Mouse (Mus musculus) thymus, adult 2 months (tissue): ENCODE measurements at regions not wholly inside any gene's neighbourhood (a gene's known extent, or its start where the extent isn't known, plus 50 kb on each side); places are given as distances from the start of the nearest gene placed in this dataset.

ENCODE experiments used
- CTCF ChIP-seq: fragments of 200-500 bp; IDR thresholded peaks from 2 replicates; pipeline ENCODE4 v1.5.1; 2012; ENCODE audit warnings: mild to moderate bottlenecking, control low read depth, low read length, moderate library complexity, borderline replicate concordance; ENCODE audit not compliant: control insufficient read depth, poor library complexity, insufficient read depth; ENCODE audit errors: extremely low read depth
- POLR2A ChIP-seq: fragments of 200-500 bp; IDR thresholded peaks from 2 replicates; pipeline ENCODE4 v1.6.1; 2012; ENCODE audit warnings: mild to moderate bottlenecking, low read length, control low read depth, moderate library complexity; ENCODE audit not compliant: control insufficient read depth, poor library complexity, insufficient read depth; ENCODE audit errors: extremely low read depth

GRCm38 (mm10) chr2:48441296-48441990 lies 372.5 kb upstream of the Acvr2a start:
- TF ChIP-seq CTCF (no peak), POLR2A (no peak)
